Mouse (Mus musculus): ENCODE data around the gene Tenm4. TPM values are rescaled to one million over a fixed set of nuclear protein-coding genes. Genes with fewer than 3 reads are reported as not detected.
"Not testable (repeated sequence)": the region's sequence is repeated elsewhere in the genome, so short reads cannot be mapped to it uniquely, and the experiment has no call there.

The Tenm4 gene
- total RNA-seq, 2 experiments from 2014 or later = 111 to 131 TPM

DNA sequence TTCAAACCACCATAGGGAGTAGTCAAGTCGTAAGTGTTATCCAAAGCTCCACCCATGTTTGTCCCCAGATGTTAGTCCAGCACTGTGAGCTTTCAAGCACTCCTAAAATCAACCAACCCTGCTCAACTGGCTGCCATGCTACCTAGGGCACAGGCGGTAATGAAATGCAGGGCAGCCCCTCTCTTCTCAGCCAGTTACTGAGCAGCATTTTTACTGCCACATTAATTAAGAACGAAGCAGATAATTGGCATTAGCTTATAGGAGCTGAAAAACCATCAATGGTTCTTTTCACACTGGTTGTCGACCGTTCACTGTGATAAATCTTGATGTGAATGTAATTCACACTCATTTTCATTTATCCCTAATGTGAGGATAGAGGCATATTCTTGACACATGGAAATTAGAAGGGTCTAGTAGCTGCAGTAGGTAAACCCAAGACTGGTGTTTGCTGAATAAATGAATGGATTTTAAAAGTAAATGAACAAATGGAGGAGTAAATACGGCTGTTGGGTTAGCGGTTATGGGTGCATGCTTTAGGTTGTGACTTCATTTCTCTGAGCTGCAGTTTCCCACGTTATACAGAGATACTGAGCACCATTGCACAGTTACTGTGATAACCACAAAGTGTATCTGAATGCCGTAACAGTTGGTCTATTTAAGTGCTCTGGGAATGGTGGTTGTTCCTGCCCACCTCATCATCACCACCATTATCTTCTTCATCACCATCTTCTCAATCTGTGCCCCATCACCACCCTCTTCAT is 424.7 kb downstream of the Tenm4 start:
- TF ChIP-seq CTCF (conservative IDR thresholded peaks at IDR 0.05) = no peak
- Histone ChIP-seq H3K4me3 (no peak overlapping the region), H3K27ac (no peak overlapping the region)
- DNase-seq (ENCODE audit: low spot score in 2 of 2) = no peak

- no peak overlapping the region for H3K4me3 ChIP-seq
- DNase-seq (ENCODE audit: low spot score in 2 of 2) = no peak
- no peak for TF ChIP-seq CTCF (conservative IDR thresholded peaks at IDR 0.05)
- H3K27ac ChIP-seq = no peak overlapping the region
Observed at GRCm38 (mm10) chr7:96596402-96597195, 425.6 kb downstream of the Tenm4 start.

DNA sequence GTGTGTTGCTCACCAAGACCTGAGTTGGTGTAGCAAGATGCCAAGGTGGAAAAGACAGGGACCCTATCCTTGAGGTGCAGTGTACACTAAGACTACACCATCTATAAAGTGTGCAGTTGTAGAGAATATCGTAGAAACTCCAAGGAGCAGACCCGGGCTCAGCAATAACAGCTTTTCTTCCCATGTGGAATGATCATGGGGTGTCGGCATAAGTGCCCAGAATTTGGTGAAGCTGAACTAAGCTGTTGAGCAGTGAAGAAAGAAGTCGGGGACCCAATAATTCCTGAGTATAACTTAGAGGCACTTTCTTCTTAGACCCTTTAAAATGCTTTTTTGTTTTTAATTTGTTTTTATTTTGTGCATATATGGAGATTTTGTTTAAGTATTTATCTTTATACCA is 426.8 kb downstream of the Tenm4 start:
- no peak overlapping the region for H3K27ac ChIP-seq
- no peak for TF ChIP-seq CTCF (conservative IDR thresholded peaks at IDR 0.05)
- DNase-seq (ENCODE audit: low spot score in 2 of 2) = no peak
- no peak overlapping the region for H3K4me3 ChIP-seq

DNA sequence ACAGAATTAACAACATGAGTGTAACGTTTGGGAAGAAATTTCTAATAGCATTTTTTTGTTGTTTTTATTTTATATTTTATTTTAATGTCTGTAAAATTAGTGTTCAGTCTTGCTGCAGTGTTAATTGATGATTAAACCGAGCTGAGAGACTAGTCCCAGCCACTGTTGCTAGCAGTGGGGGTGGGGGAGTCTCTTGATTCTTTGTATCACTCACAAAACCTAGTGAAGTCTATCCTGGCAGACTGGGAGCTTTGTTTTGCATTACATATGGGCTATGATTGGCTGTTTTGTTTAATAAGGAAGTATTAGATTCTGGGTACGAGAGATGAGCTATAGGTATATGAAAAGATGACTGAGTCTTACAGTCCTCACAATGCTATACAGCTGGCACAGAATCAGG is 428.0 kb downstream of the Tenm4 start:
- Histone ChIP-seq H3K27ac (no peak overlapping the region), H3K4me3 (no peak overlapping the region)
- TF ChIP-seq CTCF (conservative IDR thresholded peaks at IDR 0.05) = no peak
- no peak for DNase-seq (ENCODE audit: low spot score in 2 of 2)

GRCm38 (mm10) chr7:96600381-96600941 is 429.4 kb downstream of the Tenm4 start:
- DNase-seq (ENCODE audit: low spot score in 2 of 2) = no peak
- Histone ChIP-seq H3K4me3 (no peak overlapping the region), H3K27ac (no peak overlapping the region)
- TF ChIP-seq CTCF (conservative IDR thresholded peaks at IDR 0.05) = no peak

DNA sequence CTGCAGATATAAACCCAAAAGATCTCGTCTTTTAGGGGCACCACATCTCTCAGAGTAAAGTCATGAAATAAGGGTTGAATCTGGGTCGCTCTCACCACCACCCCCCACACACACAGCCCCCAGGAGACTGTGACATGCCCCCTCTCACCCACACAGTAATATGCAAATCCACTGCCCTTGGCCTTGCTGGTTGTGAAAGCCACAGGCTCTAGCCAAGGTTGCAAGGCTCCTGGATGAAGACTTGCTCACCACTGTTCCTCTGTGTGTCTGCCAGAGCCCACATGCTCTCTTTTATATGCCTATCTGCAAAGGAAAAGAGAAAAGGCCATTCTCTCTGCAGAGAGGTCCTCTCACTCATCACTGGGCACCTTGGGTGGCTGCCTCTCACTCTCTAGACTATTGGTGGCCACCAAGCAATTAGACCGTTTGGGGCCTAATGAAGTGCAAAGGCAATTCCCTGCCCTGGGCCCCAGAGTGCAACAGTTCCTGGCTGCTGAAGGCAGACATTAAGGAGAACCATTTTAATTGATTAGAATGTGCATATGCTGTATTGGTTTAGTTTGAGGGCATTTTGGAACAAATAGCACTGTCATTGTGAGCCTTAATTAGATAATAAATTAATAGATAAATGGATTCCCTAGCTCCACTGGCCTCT is 433.2 kb downstream of the Tenm4 start:
- H3K4me3 ChIP-seq = no peak overlapping the region
- H3K27ac ChIP-seq = no peak overlapping the region
- TF ChIP-seq CTCF (conservative IDR thresholded peaks at IDR 0.05) = no peak
- no peak for DNase-seq (ENCODE audit: low spot score in 2 of 2)

DNA sequence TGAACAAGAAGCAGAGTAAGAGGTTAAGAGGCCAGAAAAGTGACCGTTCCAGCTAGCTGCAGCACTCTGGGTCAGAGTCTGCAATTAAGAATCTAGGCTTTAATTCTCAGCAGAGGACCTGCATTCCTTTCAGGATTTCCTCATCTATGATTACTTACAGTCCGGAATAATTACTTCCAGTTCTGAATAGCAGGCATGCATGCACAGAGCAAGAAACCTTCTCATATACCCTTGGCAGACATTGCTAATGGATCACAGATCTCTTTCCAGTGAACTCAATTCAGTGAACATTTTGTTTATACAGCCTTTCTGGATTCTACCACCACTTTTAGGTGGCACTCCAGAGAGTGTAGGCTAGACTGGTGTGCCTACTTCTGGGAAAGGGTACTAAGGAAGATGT is 434.3 kb downstream of the Tenm4 start:
- DNase-seq (ENCODE audit: low spot score in 2 of 2) = no peak
- H3K4me3 ChIP-seq = no peak overlapping the region
- no peak for TF ChIP-seq CTCF (conservative IDR thresholded peaks at IDR 0.05)
- H3K27ac ChIP-seq = no peak overlapping the region

GRCm38 (mm10) chr7:96609854-96610586 is 439.0 kb downstream of the Tenm4 start:
- no peak for DNase-seq (ENCODE audit: low spot score in 2 of 2)
- Histone ChIP-seq H3K4me3 (no peak overlapping the region), H3K27ac (peak overlapping the region; percentile 43; the same call in 1 of the 2 replicates)
- TF ChIP-seq CTCF (conservative IDR thresholded peaks at IDR 0.05) = no peak

DNA sequence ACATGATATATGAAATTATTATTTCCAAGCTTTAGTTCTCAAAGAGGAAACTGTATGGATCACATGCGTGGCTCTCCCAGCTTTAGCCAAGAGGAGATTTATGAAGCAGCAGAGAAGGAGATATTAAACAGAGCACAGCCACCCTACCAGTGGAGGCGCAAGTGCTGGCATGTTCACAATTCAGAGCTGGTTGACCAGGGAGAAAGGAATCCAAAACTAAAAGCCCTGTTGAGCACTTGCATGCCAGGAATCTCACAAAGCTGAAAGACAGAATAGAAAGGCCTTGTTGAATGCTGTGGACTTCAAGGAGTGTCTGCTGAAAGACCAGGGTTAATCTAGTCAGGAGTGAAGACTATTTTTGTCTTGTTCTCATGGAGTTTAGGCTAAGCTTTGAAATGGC is 446.3 kb downstream of the Tenm4 start:
- TF ChIP-seq CTCF (conservative IDR thresholded peaks at IDR 0.05) = 0 out of 2 replicates have a peak, but pooled peaks have one; percentile 10
- no peak for DNase-seq (ENCODE audit: low spot score in 2 of 2)

DNA sequence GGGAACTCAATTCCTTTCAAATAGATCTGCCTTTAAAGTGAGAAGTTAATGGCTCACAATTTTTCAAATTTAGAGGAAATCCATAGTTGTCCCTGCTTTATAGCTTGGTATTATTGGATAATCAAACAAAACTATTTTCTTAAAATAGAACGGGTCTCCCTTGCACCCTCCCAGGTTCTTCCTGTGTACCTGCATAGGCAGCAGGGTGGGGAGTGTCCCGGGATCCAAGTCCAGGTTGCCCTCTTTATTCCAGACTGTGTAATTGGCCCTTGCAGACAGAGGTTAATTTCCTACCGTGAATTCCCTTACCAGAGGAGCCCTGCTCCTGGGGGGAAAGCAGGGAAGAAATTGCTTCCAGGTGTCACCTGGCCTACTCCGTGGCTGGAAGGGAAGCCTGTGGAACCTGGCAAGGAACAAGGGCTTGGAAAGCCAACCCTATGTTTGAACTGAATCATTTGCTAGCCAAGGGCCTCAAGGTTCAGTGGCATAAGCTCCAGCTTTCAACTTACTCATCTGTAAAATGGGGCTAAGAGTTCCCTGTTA is 449.0 kb downstream of the Tenm4 start:
- TF ChIP-seq CTCF (conservative IDR thresholded peaks at IDR 0.05) = no peak
- Histone ChIP-seq H3K4me3 (no peak overlapping the region), H3K27ac (no peak overlapping the region)
- no peak for DNase-seq (ENCODE audit: low spot score in 2 of 2)

More for the DNA sequence above, 446.3 kb downstream of the Tenm4 start:
- no peak overlapping the region for H3K27ac ChIP-seq
- no peak overlapping the region for H3K4me3 ChIP-seq

DNA sequence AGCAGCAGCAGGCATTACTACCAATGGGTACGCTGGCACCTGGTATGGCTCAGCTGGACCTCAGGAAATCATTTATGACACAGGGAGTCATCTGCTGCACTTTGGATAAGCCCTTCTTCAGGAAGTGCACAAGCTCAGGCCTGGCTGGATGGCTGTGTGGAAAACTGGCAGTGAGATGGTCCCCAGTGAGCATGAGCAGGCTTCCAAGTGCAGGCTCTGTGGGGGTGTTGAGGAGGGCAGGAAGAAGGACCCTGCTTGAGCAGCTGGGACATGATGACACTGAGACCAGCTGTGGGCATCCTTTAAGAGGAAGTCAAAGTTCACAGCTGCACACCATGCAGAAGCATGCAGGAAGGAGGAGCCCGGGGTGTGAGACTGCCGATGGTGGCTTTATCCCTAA is 455.3 kb downstream of the Tenm4 start:
- DNase-seq (ENCODE audit: low spot score in 2 of 2) = no peak
- H3K4me3 ChIP-seq = no peak overlapping the region
- no peak for TF ChIP-seq CTCF (conservative IDR thresholded peaks at IDR 0.05)
- no peak overlapping the region for H3K27ac ChIP-seq

GRCm38 (mm10) chr7:96630551-96630950 is 459.5 kb downstream of the Tenm4 start:
- not testable (repeated sequence) for H3K27ac ChIP-seq; DNase-seq (ENCODE audit: low spot score in 2 of 2); H3K4me3 ChIP-seq
